Mouse (Mus musculus): ENCODE data around the gene Reep3. TPM values are rescaled to one million over a fixed set of nuclear protein-coding genes. Genes with fewer than 3 reads are reported as not detected.

Reep3 gene
- polyA plus RNA-seq (2012; rRNA removed): 8.6 and 9.0 TPM in 2 replicates

DNA sequence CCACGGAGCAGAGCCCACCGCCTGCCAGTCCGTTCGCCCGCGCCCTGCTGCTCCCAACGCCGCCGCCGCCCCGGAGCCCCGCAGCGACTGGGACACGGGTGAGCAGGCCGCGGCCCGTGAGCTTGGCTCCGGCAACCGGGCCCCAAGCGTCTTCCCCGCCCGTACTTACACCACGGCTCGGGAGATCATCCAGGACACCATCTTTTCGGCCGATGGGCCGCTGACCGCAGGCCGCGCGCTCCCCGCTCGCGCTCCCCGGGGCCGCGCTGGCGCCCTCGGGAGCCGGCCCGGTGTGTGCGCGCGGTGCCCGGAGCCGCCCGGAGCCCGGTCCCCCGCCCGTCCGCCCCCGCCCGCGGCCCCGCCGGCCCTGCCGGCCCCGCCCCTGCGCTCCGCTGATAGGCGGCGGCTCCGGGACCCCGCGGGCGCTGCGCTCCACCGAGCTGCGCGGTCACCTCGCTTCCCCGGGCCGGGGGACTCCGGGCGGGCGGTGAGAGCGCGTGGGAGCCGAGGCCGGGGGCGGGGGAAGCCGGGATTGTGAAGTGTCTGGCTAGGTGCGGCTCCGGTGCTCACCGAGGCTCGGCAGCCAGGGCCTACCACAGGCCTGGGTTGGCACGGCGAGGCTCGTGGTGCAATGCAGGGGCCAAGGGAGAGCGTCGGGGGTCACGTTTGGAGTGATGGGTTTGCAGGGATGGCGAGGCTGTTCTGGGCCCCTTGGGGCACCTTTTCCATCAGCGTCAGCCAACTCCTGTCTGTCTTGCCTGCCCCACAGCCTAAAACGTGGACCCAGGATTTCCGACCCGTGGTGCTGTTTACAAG, at the start of gene Reep3:
TSS of gene Reep3 (minus strand) at position 325 of the 816 bp plus-strand sequence.
- TF ChIP-seq POLR2A (IDR thresholded peaks at IDR 0.05; ENCODE audit: low read depth, low read length): no peak
- WGBS: 3% methylated on average over 93 of the region's 97 CpGs
- H3K4me3 ChIP-seq (ENCODE audit: extremely low read depth, insufficient read depth, insufficient read length): peak within 1 kb of the TSS; percentile 93
- H3K36me3 ChIP-seq (ENCODE audit: control insufficient read depth, insufficient read depth, low read length): no peaks in the 10 kb centered on the region
- peaks cover 10% of the 10 kb centered on the region; the same call in 1 of the 2 replicates for H3K4me1 ChIP-seq (ENCODE audit: control insufficient read depth, insufficient read depth, insufficient read length)
- no peaks in the 10 kb centered on the region for H3K27me3 ChIP-seq (ENCODE audit: control insufficient read depth, insufficient read depth, low read length)
- peak in 1 of 2 experiments; percentile 73 for DNase-seq (ENCODE audit: low read depth in 1 of 2, low spot score in 2 of 2)
- peak within 1 kb of the TSS; percentile 93 for H3K27ac ChIP-seq (ENCODE audit: insufficient read depth, low read length)

DNA sequence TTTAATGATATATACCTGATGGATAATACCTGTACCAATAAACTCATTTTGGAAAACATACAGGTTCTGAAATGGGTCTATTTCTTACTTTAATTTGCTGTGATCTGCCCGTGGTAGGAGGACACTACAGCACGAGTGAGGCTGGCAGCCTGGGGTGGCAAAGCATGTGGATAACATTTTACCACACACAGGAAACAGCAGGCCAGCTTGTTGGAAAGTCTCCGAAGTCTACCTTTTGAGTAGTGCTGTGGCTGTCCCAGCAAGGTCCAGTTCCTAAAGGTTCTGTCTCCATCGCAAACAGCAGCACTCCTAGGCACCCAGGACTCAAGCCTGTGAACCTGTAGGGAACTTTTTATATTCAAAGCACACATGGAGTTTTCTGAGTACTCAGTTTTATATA, 48.9 kb upstream of the Reep3 start:
- Histone ChIP-seq H3K36me3 (ENCODE audit: control insufficient read depth, insufficient read depth, low read length) (no peaks in the 10 kb centered on the region), H3K4me3 (ENCODE audit: extremely low read depth, insufficient read depth, insufficient read length) (no peak overlapping the region), H3K27ac (ENCODE audit: insufficient read depth, low read length) (no peak overlapping the region), H3K27me3 (ENCODE audit: control insufficient read depth, insufficient read depth, low read length) (no peaks in the 10 kb centered on the region), H3K4me1 (ENCODE audit: control insufficient read depth, insufficient read depth, insufficient read length) (no peaks in the 10 kb centered on the region; the same call in 1 of the 2 replicates)
- WGBS: 52% methylated on average over 4 of the region's 4 CpGs
- no peak for DNase-seq (ENCODE audit: low read depth in 1 of 2, low spot score in 2 of 2)
- TF ChIP-seq POLR2A (IDR thresholded peaks at IDR 0.05; ENCODE audit: low read depth, low read length) (no peak), CTCF (IDR thresholded peaks at IDR 0.05; ENCODE audit: extremely low read depth, insufficient read depth, insufficient read length, insufficient replicate concordance) (no peak)

DNA sequence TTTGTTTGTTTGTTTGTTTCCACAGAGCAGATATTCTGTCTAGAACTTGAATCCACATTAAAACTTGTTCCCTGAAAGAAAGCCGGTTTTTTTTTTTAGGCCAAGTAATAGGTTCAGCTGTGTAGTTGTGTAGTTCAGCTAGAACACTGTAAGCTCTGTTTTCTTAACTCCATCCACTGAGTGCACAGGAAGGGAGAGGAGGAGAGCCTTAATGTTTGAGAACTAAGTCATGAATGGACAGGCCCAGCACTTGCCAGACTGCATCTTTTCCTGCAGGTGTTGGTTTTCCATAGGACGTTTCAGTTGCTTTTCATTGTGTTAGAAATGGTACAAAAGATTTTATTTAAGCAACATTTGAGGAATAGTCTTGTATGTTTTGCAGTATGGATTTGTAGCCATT, 47.5 kb upstream of the Reep3 start:
- no peak overlapping the region for H3K4me3 ChIP-seq (ENCODE audit: extremely low read depth, insufficient read depth, insufficient read length)
- no peaks in the 10 kb centered on the region; the same call in 1 of the 2 replicates for H3K4me1 ChIP-seq (ENCODE audit: control insufficient read depth, insufficient read depth, insufficient read length)
- H3K27ac ChIP-seq (ENCODE audit: insufficient read depth, low read length): no peak overlapping the region
- TF ChIP-seq POLR2A (IDR thresholded peaks at IDR 0.05; ENCODE audit: low read depth, low read length) (no peak), CTCF (IDR thresholded peaks at IDR 0.05; ENCODE audit: extremely low read depth, insufficient read depth, insufficient read length, insufficient replicate concordance) (no peak)
- H3K36me3 ChIP-seq (ENCODE audit: control insufficient read depth, insufficient read depth, low read length): no peaks in the 10 kb centered on the region
- H3K27me3 ChIP-seq (ENCODE audit: control insufficient read depth, insufficient read depth, low read length): no peaks in the 10 kb centered on the region
- DNase-seq (ENCODE audit: low read depth in 1 of 2, low spot score in 2 of 2): no peak
- 86% methylated on average over 2 of the region's 2 CpGs for WGBS

DNA sequence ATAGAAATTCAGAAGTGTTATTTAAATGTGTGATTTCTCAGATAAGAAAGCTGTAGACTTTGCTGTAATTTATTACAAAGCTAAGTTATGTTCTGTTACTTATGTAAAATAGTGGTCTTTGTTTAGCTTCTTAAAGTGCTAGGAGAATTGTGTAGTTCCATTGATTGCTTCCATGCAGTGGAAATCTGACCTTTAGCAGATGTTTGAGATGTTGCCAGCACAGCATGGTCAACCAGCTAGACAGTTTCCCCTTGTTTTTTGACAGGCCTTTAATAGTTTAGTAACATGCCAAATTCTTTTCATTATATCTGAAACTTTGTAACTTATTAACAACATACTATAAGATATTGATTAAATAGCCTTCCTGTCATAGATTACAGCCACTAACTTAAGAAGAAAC, 46.9 kb upstream of the Reep3 start:
- Histone ChIP-seq H3K27me3 (ENCODE audit: control insufficient read depth, insufficient read depth, low read length) (no peaks in the 10 kb centered on the region), H3K4me3 (ENCODE audit: extremely low read depth, insufficient read depth, insufficient read length) (no peak overlapping the region), H3K36me3 (ENCODE audit: control insufficient read depth, insufficient read depth, low read length) (no peaks in the 10 kb centered on the region), H3K4me1 (ENCODE audit: control insufficient read depth, insufficient read depth, insufficient read length) (no peaks in the 10 kb centered on the region; the same call in 1 of the 2 replicates), H3K27ac (ENCODE audit: insufficient read depth, low read length) (no peak overlapping the region)
- no peak for DNase-seq (ENCODE audit: low read depth in 1 of 2, low spot score in 2 of 2)
- TF ChIP-seq POLR2A (IDR thresholded peaks at IDR 0.05; ENCODE audit: low read depth, low read length) (no peak), CTCF (IDR thresholded peaks at IDR 0.05; ENCODE audit: extremely low read depth, insufficient read depth, insufficient read length, insufficient replicate concordance) (no peak)

DNA sequence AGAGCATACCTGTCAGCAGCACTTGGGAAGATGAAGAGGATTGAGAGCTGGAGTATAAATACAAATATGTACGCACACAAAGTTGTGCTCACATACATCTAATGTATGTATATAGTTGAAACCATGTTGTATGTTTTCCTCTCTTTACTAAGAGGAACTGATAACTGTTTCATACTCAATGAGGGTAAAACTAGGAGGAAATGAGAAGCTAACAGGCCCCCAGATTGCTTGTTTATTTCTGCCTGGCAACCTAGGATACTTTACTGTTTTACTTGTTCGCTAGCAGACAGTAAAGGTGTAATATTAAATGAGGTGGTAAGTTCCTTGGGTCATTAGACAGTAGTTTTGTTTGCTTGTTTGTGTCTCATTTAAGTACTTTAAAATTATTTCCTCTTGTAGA, 40.7 kb upstream of the Reep3 start:
- no peak for DNase-seq (ENCODE audit: low read depth in 1 of 2, low spot score in 2 of 2)
- WGBS: 62% methylated on average over 2 of the region's 2 CpGs
- no peaks in the 10 kb centered on the region for H3K4me1 ChIP-seq (ENCODE audit: control insufficient read depth, insufficient read depth, insufficient read length)
- TF ChIP-seq CTCF (IDR thresholded peaks at IDR 0.05; ENCODE audit: extremely low read depth, insufficient read depth, insufficient read length, insufficient replicate concordance): no peak
- TF ChIP-seq POLR2A (IDR thresholded peaks at IDR 0.05; ENCODE audit: low read depth, low read length): no peak
- no peak overlapping the region for H3K4me3 ChIP-seq (ENCODE audit: extremely low read depth, insufficient read depth, insufficient read length)
- H3K36me3 ChIP-seq (ENCODE audit: control insufficient read depth, insufficient read depth, low read length): no peaks in the 10 kb centered on the region
- H3K27ac ChIP-seq (ENCODE audit: insufficient read depth, low read length): no peak overlapping the region
- H3K27me3 ChIP-seq (ENCODE audit: control insufficient read depth, insufficient read depth, low read length): no peaks in the 10 kb centered on the region

DNA sequence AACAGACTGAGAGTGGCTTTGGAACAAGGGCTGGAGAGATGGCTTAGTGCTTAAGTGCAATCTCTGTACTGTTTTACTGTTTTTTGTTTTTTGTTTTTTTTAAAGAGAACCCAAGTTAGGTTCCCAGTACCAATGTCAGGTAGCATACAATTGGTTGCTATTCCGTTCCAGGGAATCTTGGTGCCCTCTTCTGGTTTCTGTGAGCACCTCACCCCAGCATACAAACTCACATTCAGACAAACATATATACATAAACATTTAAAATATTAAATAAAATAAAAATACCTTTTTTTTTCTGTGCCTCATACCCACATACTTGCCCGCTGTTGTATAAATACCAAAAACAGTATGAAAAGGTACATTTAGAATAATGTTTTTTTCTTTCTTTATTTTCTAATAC, 37.6 kb upstream of the Reep3 start:
- H3K4me3 ChIP-seq (ENCODE audit: extremely low read depth, insufficient read depth, insufficient read length): no peak overlapping the region
- 94% methylated on average over 2 of the region's 2 CpGs for WGBS
- no peak for DNase-seq (ENCODE audit: low read depth in 1 of 2, low spot score in 2 of 2)
- H3K27ac ChIP-seq (ENCODE audit: insufficient read depth, low read length): no peak overlapping the region
- no peaks in the 10 kb centered on the region for H3K4me1 ChIP-seq (ENCODE audit: control insufficient read depth, insufficient read depth, insufficient read length)
- H3K27me3 ChIP-seq (ENCODE audit: control insufficient read depth, insufficient read depth, low read length): no peaks in the 10 kb centered on the region
- H3K36me3 ChIP-seq (ENCODE audit: control insufficient read depth, insufficient read depth, low read length): no peaks in the 10 kb centered on the region
- TF ChIP-seq POLR2A (IDR thresholded peaks at IDR 0.05; ENCODE audit: low read depth, low read length): no peak

DNA sequence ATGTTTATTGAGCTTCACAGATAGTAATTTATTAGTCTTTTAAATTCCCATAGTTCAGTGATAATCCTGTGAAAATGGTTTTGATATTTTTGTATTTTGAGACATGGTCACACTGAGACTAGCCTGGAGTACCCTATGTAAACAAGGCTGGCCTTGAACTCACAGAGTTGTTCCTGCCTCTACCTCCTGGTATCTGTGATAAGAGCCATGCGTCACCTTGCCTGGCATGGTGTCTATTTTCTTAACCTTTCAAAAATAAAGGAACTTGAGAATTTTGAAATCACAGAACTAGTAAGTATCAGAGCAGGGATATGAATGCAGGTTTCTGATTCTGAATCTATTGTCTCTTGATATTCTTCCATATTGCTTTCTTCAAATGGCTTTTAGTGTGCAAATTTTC, 35.0 kb upstream of the Reep3 start:
- H3K4me3 ChIP-seq (ENCODE audit: extremely low read depth, insufficient read depth, insufficient read length): no peak overlapping the region
- peaks cover 2% of the 10 kb centered on the region; the same call in 1 of the 2 replicates for H3K4me1 ChIP-seq (ENCODE audit: control insufficient read depth, insufficient read depth, insufficient read length)
- H3K36me3 ChIP-seq (ENCODE audit: control insufficient read depth, insufficient read depth, low read length): no peaks in the 10 kb centered on the region
- H3K27me3 ChIP-seq (ENCODE audit: control insufficient read depth, insufficient read depth, low read length): peaks cover 6% of the 10 kb centered on the region
- TF ChIP-seq POLR2A (IDR thresholded peaks at IDR 0.05; ENCODE audit: low read depth, low read length) (no peak), CTCF (IDR thresholded peaks at IDR 0.05; ENCODE audit: extremely low read depth, insufficient read depth, insufficient read length, insufficient replicate concordance) (no peak)
- WGBS: 72% methylated on average over 1 of the region's 1 CpGs
- DNase-seq (ENCODE audit: low read depth in 1 of 2, low spot score in 2 of 2): no peak
- no peak overlapping the region for H3K27ac ChIP-seq (ENCODE audit: insufficient read depth, low read length)
